Comparison of ENCODE assay signal across 15 mouse cellular contexts in the genomic region with DNA sequence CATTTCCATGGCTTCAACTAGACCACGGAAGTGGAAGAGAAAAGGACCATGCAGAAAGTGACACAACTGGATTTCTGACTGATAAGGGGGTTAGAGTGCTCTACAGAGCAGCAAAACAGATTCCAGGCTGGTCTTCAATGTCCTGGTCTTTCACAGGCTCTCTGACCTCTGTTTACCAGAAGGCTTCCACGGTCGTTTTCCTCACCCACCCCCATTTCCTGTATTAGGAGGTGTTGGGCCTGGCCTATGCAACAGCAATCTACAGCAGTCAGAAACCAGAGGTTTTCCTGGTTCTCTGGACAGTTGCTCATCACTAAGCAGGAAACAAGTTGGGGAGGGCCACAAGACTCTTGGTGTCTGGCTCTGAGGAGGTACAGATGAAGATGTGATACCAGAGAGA.
DNase-seq lines count a peak whose midpoint lies in the region; ATAC-seq and TF ChIP-seq lines count a peak whose summit lies in the region.
"Had no signal": no experiment of that assay in that cellular context is flagged by ENCODE, and none has a peak within 500 bp of the region (broad histone marks: within the 10 kb centered on the region; RNA-seq: fewer than 3 reads in every experiment).

No protein-coding gene starts in this region.

- H3K9ac ChIP-seq in heart, postnatal 0 days (replicated peaks; ENCODE audit: low read depth, low read length): no peak overlapping the region
- no peak overlapping the region for H3K9ac ChIP-seq in ES-Bruce4 (ENCODE audit: low read depth, poor library complexity, severe bottlenecking)
- no peak overlapping the region for H3K9ac ChIP-seq in liver, postnatal 0 days (replicated peaks)
- H3K9ac ChIP-seq: neural tube, embryonic 12.5 days had no signal

- H3K27ac ChIP-seq in heart, postnatal 0 days (ENCODE audit: low read depth): peak overlapping the region; percentile 41; the same call in 1 of the 2 replicates
- H3K27ac ChIP-seq in ES-Bruce4 (ENCODE audit: insufficient read depth, low read length): peak overlapping the region; percentile 97
- peak overlapping the region; percentile 66; the same call in 1 of the 2 replicates for H3K27ac ChIP-seq in liver, postnatal 0 days (ENCODE audit: low read depth)
- H3K27ac ChIP-seq: layer of hippocampus, adult 2 months; neural tube, embryonic 12.5 days had no signal

- no peak for TF ChIP-seq POLR2A in ES-Bruce4 (IDR thresholded peaks at IDR 0.05; ENCODE audit: insufficient read depth, low read length)

- H3K27me3 ChIP-seq in heart, postnatal 0 days (ENCODE audit: control insufficient read depth, insufficient read depth, low read length): no peaks in the 10 kb centered on the region
- no peaks in the 10 kb centered on the region for H3K27me3 ChIP-seq in ES-Bruce4 (ENCODE audit: control insufficient read depth, insufficient read depth, low read length, poor library complexity, severe bottlenecking)
- H3K27me3 ChIP-seq in liver, postnatal 0 days (ENCODE audit: insufficient read depth, low read length): no peaks in the 10 kb centered on the region
- H3K27me3 ChIP-seq: neural tube, embryonic 12.5 days had no signal

- H3K4me2 ChIP-seq in heart, postnatal 0 days (ENCODE audit: low read depth, low read length): no peak overlapping the region
- no peak overlapping the region for H3K4me2 ChIP-seq in liver, postnatal 0 days (ENCODE audit: low read depth, low read length)
- H3K4me2 ChIP-seq: neural tube, embryonic 12.5 days had no signal

- no peak for TF ChIP-seq EP300 in heart, postnatal 0 days (IDR thresholded peaks at IDR 0.05; ENCODE audit: low read depth)
- TF ChIP-seq EP300 in ES-Bruce4 (IDR thresholded peaks at IDR 0.05; ENCODE audit: insufficient read depth, low read depth, low read length): no peak
- no peak for TF ChIP-seq EP300 in liver, postnatal 0 days (IDR thresholded peaks at IDR 0.05; ENCODE audit: low read depth)

- DNase-seq in heart, postnatal 0 days (ENCODE audit: low spot score): no peak
- no peak for DNase-seq in heart, postnatal 25 days (ENCODE audit: low spot score)
- DNase-seq in liver, postnatal 0 days: no peak
- no peak for DNase-seq in thymus, postnatal 10 days (ENCODE audit: low spot score in 2 of 2)
- DNase-seq in layer of hippocampus, postnatal 25 days (ENCODE audit: extremely low spot score in 1 of 2, low spot score in 1 of 2): no peak
- DNase-seq: adrenal gland, postnatal 25 days; cerebellum, postnatal 25 days; heart, postnatal 10 days; lung, adult 2 months; thymus, adult 2 months had no signal

- ATAC-seq in heart, postnatal 0 days (ENCODE audit: insufficient read depth, low read depth): no peak
- peak; percentile 30 for ATAC-seq in common myeloid progenitor, adult 5-6 weeks (replicated peaks; ENCODE audit: low read depth, poor library complexity, severe bottlenecking)
- ATAC-seq in liver, postnatal 0 days: no peak
- no peak for ATAC-seq in monocyte, adult 5-6 weeks (replicated peaks; ENCODE audit: insufficient number of reproducible peaks, low FRiP score, low TSS enrichment, poor library complexity, severe bottlenecking)

- intact Hi-C loops in heart, postnatal 25 days (cut with DNase I): no loop called here

- H3K36me3 ChIP-seq in heart, postnatal 0 days (replicated peaks; ENCODE audit: control insufficient read depth, insufficient read depth, low read length): no peaks in the 10 kb centered on the region
- no peaks in the 10 kb centered on the region for H3K36me3 ChIP-seq in ES-Bruce4 (ENCODE audit: control insufficient read depth, insufficient read depth, low read length, poor library complexity, severe bottlenecking)
- H3K36me3 ChIP-seq in liver, postnatal 0 days (replicated peaks; ENCODE audit: insufficient read depth, low read length): no peaks in the 10 kb centered on the region
- H3K36me3 ChIP-seq: neural tube, embryonic 12.5 days had no signal

- H3K4me1 ChIP-seq in heart, postnatal 0 days (ENCODE audit: control insufficient read depth, insufficient read depth): peaks cover 6% of the 10 kb centered on the region; the same call in 1 of the 2 replicates
- H3K4me1 ChIP-seq in ES-Bruce4 (ENCODE audit: control insufficient read depth, insufficient read depth, low read length): peaks cover 9% of the 10 kb centered on the region
- H3K4me1 ChIP-seq in liver, postnatal 0 days (ENCODE audit: insufficient read depth): peaks cover 20% of the 10 kb centered on the region
- H3K4me1 ChIP-seq: neural tube, embryonic 12.5 days had no signal

- no peak overlapping the region for H3K4me3 ChIP-seq in heart, postnatal 0 days (ENCODE audit: low read depth, low read length)
- no peak overlapping the region for H3K4me3 ChIP-seq in ES-Bruce4 (ENCODE audit: low read depth, low read length)
- H3K4me3 ChIP-seq in liver, postnatal 0 days (ENCODE audit: low read depth, low read length): no peak overlapping the region
- H3K4me3 ChIP-seq: layer of hippocampus, adult 2 months; neural tube, embryonic 12.5 days had no signal

- WGBS in heart, postnatal 0 days: 33% methylated on average over 3 of the region's 3 CpGs
- WGBS in liver, postnatal 0 days (ENCODE audit: insufficient replicate concordance): 6% methylated on average over 3 of the region's 3 CpGs

- H3K9me3 ChIP-seq in heart, postnatal 0 days (replicated peaks; ENCODE audit: control insufficient read depth, low read length): no peaks in the 10 kb centered on the region
- peaks cover 3% of the 10 kb centered on the region for H3K9me3 ChIP-seq in ES-Bruce4 (replicated peaks; ENCODE audit: control insufficient read depth, insufficient read depth, low read length, poor library complexity, severe bottlenecking)
- no peaks in the 10 kb centered on the region for H3K9me3 ChIP-seq in liver, postnatal 0 days (ENCODE audit: low read length)
- H3K9me3 ChIP-seq: neural tube, embryonic 12.5 days had no signal

- TF ChIP-seq CTCF in heart, postnatal 0 days (IDR thresholded peaks at IDR 0.05; ENCODE audit: low read depth): no peak
- TF ChIP-seq CTCF in ES-Bruce4 (IDR thresholded peaks at IDR 0.05; ENCODE audit: low read depth, low read length): no peak
- no peak for TF ChIP-seq CTCF in liver, postnatal 0 days (IDR thresholded peaks at IDR 0.05; ENCODE audit: low read depth)

Comparison
In these comparisons a context has a peak if more than half of its experiments do, and no peak if none do; other contexts are left out.
1. H3K27ac ChIP-seq: peak in every context shown above with its lines; median percentile 97 in ES-Bruce4; 66 in liver, postnatal 0 days; 41 in heart, postnatal 0 days.